Comparison of ENCODE assay signal across 7 mouse cellular contexts in genomic region chr9:114966286-114966685, GRCm38 (mm10). TPM values are rescaled to one million over a fixed set of nuclear protein-coding genes. Genes with fewer than 3 reads are reported as not detected.
DNase-seq lines count a peak whose midpoint lies in the region; TF ChIP-seq lines count a peak whose summit lies in the region.
"Not testable (repeated sequence)": the region's sequence is repeated elsewhere in the genome, so short reads cannot be mapped to it uniquely, and the experiment has no call there.
"Had no signal": no experiment of that assay in that cellular context is flagged by ENCODE, and none has a peak within 500 bp of the region (broad histone marks: within the 10 kb centered on the region; RNA-seq: fewer than 3 reads in every experiment).

No protein-coding gene starts in this region.

- not testable (repeated sequence) for TF ChIP-seq CTCF in E14TG2a.4 (conservative IDR thresholded peaks at IDR 0.05; ENCODE audit: low read length)

- DNase-seq in ES-CJ7 (ENCODE audit: low read depth, low spot score) = peak; percentile 78
- not testable (repeated sequence) for DNase-seq in ES-E14 (ENCODE audit: low read depth, low spot score)
- DNase-seq in R1 (ENCODE audit: low read depth, low spot score) = peak; percentile 85
- peak; percentile 82 for DNase-seq in ZHBTc4 (ENCODE audit: low read depth, low spot score)

- not testable (repeated sequence) for H3K27me3 ChIP-seq in E14TG2a.4 (ENCODE audit: insufficient read depth, low read length)

- not testable (repeated sequence) for H3K9me3 ChIP-seq in E14TG2a.4 (ENCODE audit: low read length); ES-E14 (ENCODE audit: control insufficient read depth, insufficient read depth, low read depth, low read length)

- peak overlapping the region; percentile 76 for H3K9ac ChIP-seq in ES-E14 (ENCODE audit: insufficient read depth, low read depth, low read length, poor library complexity, severe bottlenecking)

- H3K4me3 ChIP-seq in E14TG2a.4 (replicated peaks; ENCODE audit: low read length) (peak overlapping the region; percentile 67), ES-E14 (ENCODE audit: insufficient read depth in 1 of 2, low read depth in 1 of 2, low read length in 2 of 2, poor library complexity in 1 of 2, severe bottlenecking in 1 of 2) (peak overlapping the region; percentile 26 to 65; a peak in 3 of 4 replicates)

- in situ Hi-C loops in ES-E14 (cut with MboI; ENCODE audit: low sequenced_read_pairs in 2 of 2, unreplicated experiment in 2 of 2) = not testable (repeated sequence)

- peaks cover 31% of the 10 kb centered on the region for H3K4me1 ChIP-seq in E14TG2a.4 (replicated peaks; ENCODE audit: low read depth, low read length)
- not testable (repeated sequence) for H3K4me1 ChIP-seq in ES-E14 (ENCODE audit: control insufficient read depth in 2 of 2, insufficient read depth in 2 of 2, low read length in 2 of 2, poor library complexity in 1 of 2)

- H3K27ac ChIP-seq in ES-E14 (ENCODE audit: insufficient read depth, low read depth, low read length, poor library complexity, severe bottlenecking) = peak overlapping the region; percentile 75

- not testable (repeated sequence) for H3K36me3 ChIP-seq in E14TG2a.4 (ENCODE audit: insufficient read depth, low read length); ES-E14 (ENCODE audit: control insufficient read depth, insufficient read depth, low read length, poor library complexity, severe bottlenecking)

RNA-seq across cellular contexts. Expression of gene Osbpl10, which starts 12.1 kb away (rescaled TPM):
- 15.2 and 18.4 TPM in 2 replicates for total RNA-seq in ES-E14 (2012; rRNA removed)
- total RNA-seq: CH12.LX, MEL had no signal

RNA-seq across cellular contexts. Expression of gene Rps27rt, which starts 16.3 kb away (rescaled TPM):
- 171 and 181 TPM in 2 replicates for total RNA-seq in ES-E14 (2012; rRNA removed)

RNA-seq across cellular contexts. Expression of gene Gpd1l, which starts 32.5 kb away (rescaled TPM):
- total RNA-seq in ES-E14 (2012; rRNA removed) = 14.2 and 15.2 TPM in 2 replicates
- total RNA-seq: MEL had no signal
